Mouse (Mus musculus): Measurements from ENCODE around the gene Sars2. TPM values are rescaled to one million over a fixed set of nuclear protein-coding genes. Genes with fewer than 3 reads are reported as not detected.
"Not testable (repeated sequence)": the region's sequence is repeated elsewhere in the genome, so short reads cannot be mapped to it uniquely, and the experiment has no call there.

Sars2 gene
- total RNA-seq (2014; fragmentation: Nextera tagmentation) (24.9 and 32.6 TPM in 2 replicates), total RNA-seq (2017) (11.3 and 15.6 TPM in 2 replicates)

DNA sequence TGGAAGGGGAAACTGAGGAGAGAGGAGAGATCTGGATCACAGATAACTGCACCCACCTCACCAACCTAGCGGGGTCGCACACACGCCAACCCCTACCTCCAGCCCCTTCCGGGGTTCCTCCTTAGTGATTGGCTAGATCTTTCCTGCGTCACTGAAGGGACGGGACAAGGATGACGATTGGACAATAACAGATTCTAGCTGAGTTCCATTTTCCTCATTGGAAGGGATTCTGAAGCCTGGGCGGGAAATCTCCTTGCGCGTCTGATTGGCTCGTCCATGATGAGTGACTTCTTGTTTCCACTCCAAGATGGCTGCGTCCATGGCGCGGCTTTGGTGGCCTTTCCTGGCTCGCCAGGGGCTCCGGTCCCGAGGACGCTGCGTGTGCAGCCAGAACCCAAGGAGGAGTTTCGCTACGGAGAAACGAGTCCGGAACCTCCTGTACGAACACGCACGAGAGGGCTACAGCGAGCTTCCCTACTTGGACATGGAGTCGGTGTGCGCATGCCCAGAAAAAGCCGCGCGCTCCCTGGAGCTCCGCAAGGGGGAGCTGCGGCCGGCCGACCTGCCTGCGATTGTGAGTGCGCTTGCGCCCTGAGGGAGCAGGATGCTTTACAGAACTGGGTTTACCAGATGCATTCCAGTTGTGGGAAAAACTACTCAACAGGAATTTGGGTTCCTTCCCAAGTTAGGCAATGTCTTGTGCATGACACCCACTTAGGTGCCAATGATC is at the start of gene Sars2, which contains the start of gene Mrps12:
TSS of gene Sars2 (plus strand) at position 284 of the 730 bp plus-strand sequence.
TSS of gene Mrps12 (minus strand) at position 112 of the 730 bp plus-strand sequence.
- peak; percentile 93 for ATAC-seq (replicated peaks; ENCODE audit: low FRiP score, low TSS enrichment, poor library complexity, severe bottlenecking)

DNA sequence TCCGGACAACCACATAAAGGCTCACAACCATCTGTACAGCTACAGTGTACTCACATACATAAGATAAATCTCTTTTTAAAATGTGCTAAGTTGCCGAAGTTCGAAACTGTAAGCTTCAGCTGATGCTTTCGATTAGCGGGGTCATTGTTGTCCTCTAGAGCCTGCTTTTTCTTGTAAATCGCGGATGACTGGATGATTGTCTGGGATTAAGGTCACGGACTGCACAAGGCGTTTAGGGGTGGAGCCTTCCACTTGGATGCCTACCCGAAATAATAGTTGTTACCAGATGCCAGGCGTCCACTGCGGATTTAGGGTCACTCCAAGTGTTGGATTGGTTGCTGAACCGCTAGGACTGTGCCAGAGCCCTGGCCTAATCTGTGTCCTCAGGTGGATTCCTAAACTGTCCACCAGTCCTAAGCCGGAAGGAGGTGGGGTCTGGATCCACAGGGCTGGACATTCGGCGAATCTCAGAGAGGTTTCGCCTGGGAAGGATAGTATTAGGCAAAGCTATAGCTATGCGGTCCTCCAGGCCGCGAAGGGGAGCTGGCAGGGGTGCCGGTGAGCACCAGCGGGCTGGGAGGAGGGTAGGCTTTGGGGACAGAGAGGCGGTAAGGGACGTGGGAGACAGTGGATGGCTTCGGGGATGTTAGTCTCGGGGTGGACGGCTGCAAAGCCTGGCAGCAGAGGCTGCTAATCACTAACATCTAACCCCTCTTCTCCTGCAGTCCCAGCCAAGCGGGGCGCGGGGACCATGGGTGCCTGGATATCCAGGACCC is 49.1 kb upstream of the Sars2 start, which contains the start of gene Fbxo27:
TSS of gene Fbxo27 (plus strand) at position 305 of the 776 bp plus-strand sequence.
- ATAC-seq (replicated peaks; ENCODE audit: low FRiP score, low TSS enrichment, poor library complexity, severe bottlenecking) = no peak

DNA sequence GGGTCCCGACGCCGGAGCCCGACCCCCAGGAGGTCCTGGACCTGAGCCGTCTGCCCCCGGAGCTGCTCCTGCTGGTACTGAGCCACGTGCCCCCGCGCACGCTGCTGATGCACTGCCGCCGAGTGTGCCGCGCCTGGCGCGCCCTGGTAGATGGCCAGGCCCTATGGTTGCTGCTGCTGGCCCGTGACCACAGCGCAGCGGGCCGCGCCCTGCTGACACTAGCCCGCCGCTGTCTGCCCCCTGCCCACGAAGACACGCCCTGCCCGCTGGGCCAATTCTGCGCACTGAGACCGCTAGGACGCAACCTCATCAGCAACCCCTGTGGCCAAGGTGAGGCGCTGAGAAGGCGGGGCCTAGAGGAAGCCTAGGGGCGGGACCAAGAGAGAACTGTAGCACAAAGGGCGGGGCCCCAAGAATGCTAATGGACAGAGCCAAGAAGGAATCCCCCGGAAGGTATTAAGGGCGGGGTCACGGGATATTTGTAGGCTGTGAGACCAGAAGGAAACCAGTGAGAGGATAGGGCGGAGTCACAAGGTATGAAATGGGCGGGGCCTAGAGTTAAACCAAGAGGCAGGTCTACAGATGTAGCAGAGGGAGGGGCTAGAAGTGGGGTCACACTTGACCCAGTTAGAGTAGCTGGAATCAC is 48.3 kb upstream of the Sars2 start:
- peak; percentile 83 for ATAC-seq (replicated peaks; ENCODE audit: low FRiP score, low TSS enrichment, poor library complexity, severe bottlenecking)

- ATAC-seq (replicated peaks; ENCODE audit: low FRiP score, low TSS enrichment, poor library complexity, severe bottlenecking) = no peak
These were observed 47.4 kb upstream of the Sars2 start for GRCm38 (mm10) chr7:28694423-28694822.

DNA sequence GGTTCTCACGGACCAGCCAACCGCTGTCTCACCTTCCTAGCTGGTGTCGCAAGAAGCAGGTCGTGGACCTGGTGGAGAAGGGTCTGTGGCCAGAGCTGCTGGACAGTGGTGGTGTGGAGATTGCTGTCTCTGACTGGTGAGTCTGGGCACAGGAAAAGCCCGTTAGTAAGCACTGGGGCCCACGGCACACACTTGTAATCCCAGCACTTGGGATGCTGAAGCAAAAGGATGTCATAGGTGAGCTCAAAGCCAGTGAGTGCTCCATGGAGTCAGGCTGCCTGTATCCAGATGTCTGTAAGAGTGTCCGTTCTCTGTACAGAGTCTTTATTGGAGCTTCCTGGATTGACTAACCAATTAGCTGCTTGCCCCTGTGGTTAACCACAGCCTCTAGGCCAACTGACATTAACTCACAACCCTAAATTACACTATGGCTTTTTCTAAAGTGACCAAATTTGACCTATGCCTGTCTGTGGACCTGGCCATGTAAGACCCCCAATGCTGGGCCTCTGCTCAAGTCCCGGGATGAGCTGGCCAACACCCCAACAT is 46.8 kb upstream of the Sars2 start:
- no peak for ATAC-seq (replicated peaks; ENCODE audit: low FRiP score, low TSS enrichment, poor library complexity, severe bottlenecking)

GRCm38 (mm10) chr7:28697277-28697676 is 44.5 kb upstream of the Sars2 start:
- no peak for ATAC-seq (replicated peaks; ENCODE audit: low FRiP score, low TSS enrichment, poor library complexity, severe bottlenecking)

GRCm38 (mm10) chr7:28700269-28700668 is 41.5 kb upstream of the Sars2 start:
- no peak for ATAC-seq (replicated peaks; ENCODE audit: low FRiP score, low TSS enrichment, poor library complexity, severe bottlenecking)

- not testable (repeated sequence) for ATAC-seq (replicated peaks; ENCODE audit: low FRiP score, low TSS enrichment, poor library complexity, severe bottlenecking)
These were observed 40.5 kb upstream of the Sars2 start for GRCm38 (mm10) chr7:28701306-28701705.

DNA sequence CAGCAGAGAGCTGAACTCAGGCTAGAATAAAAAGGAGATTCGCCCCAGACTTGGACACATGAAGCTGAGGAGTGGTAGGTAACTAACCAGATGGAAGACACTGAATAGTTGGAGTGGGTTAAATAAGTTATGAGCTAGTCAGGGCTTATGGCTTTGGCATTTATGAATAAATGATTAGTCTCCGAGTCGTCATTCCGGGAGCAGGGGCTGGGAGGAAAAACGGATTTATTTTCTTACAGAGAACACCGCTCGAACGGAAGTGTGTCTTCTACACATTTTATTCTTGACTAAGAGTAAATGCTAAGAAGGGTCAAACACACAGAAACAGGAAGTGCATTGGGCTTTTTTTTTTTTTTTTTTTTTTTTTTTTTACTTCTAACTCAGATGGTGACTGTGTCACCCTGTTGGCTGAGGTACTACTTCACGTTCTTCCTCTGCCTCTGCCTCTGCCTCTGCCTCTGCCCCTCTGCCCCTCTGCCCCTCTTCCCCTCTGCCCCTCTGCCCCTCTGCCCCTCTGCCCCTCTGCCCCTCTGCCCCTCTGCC is 39.1 kb upstream of the Sars2 start:
- no peak for ATAC-seq (replicated peaks; ENCODE audit: low FRiP score, low TSS enrichment, poor library complexity, severe bottlenecking)

DNA sequence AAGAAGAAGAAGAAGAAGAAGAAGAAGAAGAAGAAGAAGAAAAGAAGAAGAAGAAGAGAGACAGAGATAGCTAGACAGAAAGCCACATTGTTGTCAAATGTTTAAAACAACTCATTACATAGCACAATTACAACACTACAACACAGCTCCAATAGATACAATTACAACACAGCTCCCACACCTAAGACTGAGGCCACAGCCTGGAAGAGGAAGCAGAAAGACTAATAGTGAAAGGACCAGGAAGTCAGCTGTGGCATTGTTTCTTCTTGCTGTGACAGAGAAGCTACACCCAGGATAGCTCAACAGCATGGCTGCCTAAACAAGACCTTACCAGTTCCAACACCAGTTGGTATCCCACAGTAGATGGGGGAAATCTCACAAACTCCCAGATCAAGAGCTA is 32.3 kb upstream of the Sars2 start:
- no peak for ATAC-seq (replicated peaks; ENCODE audit: low FRiP score, low TSS enrichment, poor library complexity, severe bottlenecking)

GRCm38 (mm10) chr7:28710962-28711361 is 30.8 kb upstream of the Sars2 start:
- ATAC-seq (replicated peaks; ENCODE audit: low FRiP score, low TSS enrichment, poor library complexity, severe bottlenecking) = no peak

GRCm38 (mm10) chr7:28714667-28715066 is 27.1 kb upstream of the Sars2 start:
- ATAC-seq (replicated peaks; ENCODE audit: low FRiP score, low TSS enrichment, poor library complexity, severe bottlenecking) = no peak

- ATAC-seq (replicated peaks; ENCODE audit: low FRiP score, low TSS enrichment, poor library complexity, severe bottlenecking) = 0 out of 2 replicates have a peak, but pooled peaks have one; percentile 53
These were observed 26.2 kb upstream of the Sars2 start for GRCm38 (mm10) chr7:28715598-28715997.

- ATAC-seq (replicated peaks; ENCODE audit: low FRiP score, low TSS enrichment, poor library complexity, severe bottlenecking) = peak; percentile 50
These were observed 25.1 kb upstream of the Sars2 start, which contains the start of gene Fbxo17 for GRCm38 (mm10) chr7:28716590-28717281. Fbxo17 (plus strand) TSS chr7:28716804.

DNA sequence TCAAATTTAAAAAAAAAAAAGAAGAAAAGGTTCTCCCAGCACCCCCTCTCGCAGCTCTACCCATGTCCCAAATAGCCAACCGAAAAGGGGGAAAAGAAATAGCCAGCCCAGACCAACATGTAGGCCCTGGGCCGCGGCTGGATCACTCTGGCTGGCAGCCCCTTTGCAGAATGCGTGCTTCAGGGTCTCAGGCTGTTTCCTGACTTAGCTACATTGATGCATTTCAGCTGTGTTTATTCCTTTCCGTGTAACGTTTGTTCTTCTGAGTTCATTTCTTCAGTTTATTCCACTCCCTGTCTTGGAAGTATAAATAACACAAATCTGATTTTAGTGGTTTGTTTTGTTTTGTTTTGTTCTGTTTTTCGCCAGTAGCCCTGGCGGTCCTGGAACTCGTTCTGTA is 24.1 kb upstream of the Sars2 start:
- ATAC-seq (replicated peaks; ENCODE audit: low FRiP score, low TSS enrichment, poor library complexity, severe bottlenecking) = no peak

GRCm38 (mm10) chr7:28719159-28719558 is 22.6 kb upstream of the Sars2 start:
- ATAC-seq (replicated peaks; ENCODE audit: low FRiP score, low TSS enrichment, poor library complexity, severe bottlenecking) = no peak

GRCm38 (mm10) chr7:28719650-28720049 is 22.1 kb upstream of the Sars2 start:
- ATAC-seq (replicated peaks; ENCODE audit: low FRiP score, low TSS enrichment, poor library complexity, severe bottlenecking) = no peak

DNA sequence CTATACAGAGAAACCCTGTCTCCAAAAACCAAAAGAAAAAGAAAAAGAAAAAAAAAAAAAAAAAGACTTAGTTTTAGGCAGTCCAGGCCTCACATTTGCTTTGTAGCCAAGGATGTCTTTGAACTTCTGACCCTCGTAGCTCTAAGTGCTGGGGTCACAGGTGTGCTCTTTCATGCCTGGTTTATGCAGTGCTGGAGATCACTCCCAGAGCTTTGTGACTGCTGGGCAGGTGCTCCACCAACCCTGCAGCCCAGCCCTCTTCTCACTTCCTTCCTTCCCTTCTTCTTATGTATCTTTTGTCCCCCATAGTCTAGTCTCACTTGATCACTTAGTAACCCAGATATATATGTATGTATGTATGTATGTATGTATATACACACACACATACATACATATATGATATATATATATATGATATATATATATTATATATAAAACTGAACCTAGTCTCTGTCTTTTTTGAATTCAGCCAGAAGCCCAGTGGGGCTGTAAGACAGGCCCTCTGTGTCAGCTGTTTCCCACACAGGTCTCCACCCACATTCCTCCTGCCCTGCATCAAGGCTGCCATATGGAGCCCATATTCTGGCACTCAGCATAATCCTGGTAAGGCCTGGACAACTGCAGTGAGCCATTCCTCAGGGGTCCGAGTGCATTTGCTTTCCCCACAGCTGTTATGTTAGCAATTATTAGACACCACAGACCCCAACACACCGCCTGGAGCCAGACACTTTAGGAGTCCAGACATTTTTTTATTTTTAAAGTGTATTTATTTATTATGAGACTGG is 20.8 kb upstream of the Sars2 start:
- no peak for ATAC-seq (replicated peaks; ENCODE audit: low FRiP score, low TSS enrichment, poor library complexity, severe bottlenecking)
